Mouse (Mus musculus) G1E (cell line): ENCODE measurements at regions not wholly inside any gene's neighbourhood (a gene's known extent, or its start where the extent isn't known, plus 50 kb on each side); places are given as distances from the start of the nearest gene placed in this dataset.
"Not testable (repeated sequence)": the region's sequence is repeated elsewhere in the genome, so short reads cannot be mapped to it uniquely, and the experiment has no call there.

Experiments
- ATAC-seq: 2 replicates; pipeline ENCODE4 v1.8.0; 2016; ENCODE audit warnings: mild to moderate bottlenecking; ENCODE audit not compliant: insufficient number of reproducible peaks, poor library complexity, low FRiP score, severe bottlenecking; ENCODE audit errors: extremely low read depth
- DNase-seq: peaks from one replicate; pipeline ENCODE4 v3.0.0; 2012; ENCODE audit warnings: low spot score
- H3K27me3 ChIP-seq: 2 replicates; pipeline ENCODE4 v1.6.1; 2012; ENCODE audit warnings: mild to moderate bottlenecking, low read length, inconsistent platforms; ENCODE audit not compliant: insufficient read depth
- H3K36me3 ChIP-seq: replicated peaks from 2 replicates; pipeline ENCODE3; 2012; ENCODE audit warnings: mild to moderate bottlenecking, inconsistent platforms
- H3K4me1 ChIP-seq: 2 replicates; pipeline ENCODE4 v1.6.1; 2012; ENCODE audit warnings: low read depth, low read length, inconsistent platforms, mixed read lengths; ENCODE audit not compliant: insufficient read depth
- H3K4me3 ChIP-seq: 2 replicates; pipeline ENCODE4 v1.5.1; 2012; ENCODE audit warnings: low read depth, mild to moderate bottlenecking, inconsistent platforms, low read length, moderate library complexity, mixed read lengths
- H3K9me3 ChIP-seq: replicated peaks from 2 replicates; pipeline ENCODE4 v1.6.1; 2012; ENCODE audit warnings: inconsistent platforms
- CTCF ChIP-seq: IDR thresholded peaks from 2 replicates; pipeline ENCODE4 v1.5.1; 2012; ENCODE audit warnings: low read depth, low read length, inconsistent platforms, mixed read lengths

- not testable (repeated sequence) for DNase-seq, H3K9me3 ChIP-seq, H3K4me3 ChIP-seq, H3K4me1 ChIP-seq, H3K27me3 ChIP-seq, H3K36me3 ChIP-seq
- ATAC-seq, result peak; percentile 95
Observed at GRCm38 (mm10) chr16:3114473-3115335, 476.1 kb upstream of the Olfr161 start.

GRCm38 (mm10) chr16:3115336-3116112 lies 475.3 kb upstream of the Olfr161 start:
- not testable (repeated sequence) for DNase-seq, H3K9me3 ChIP-seq, H3K4me1 ChIP-seq, ATAC-seq, H3K4me3 ChIP-seq, H3K27me3 ChIP-seq, H3K36me3 ChIP-seq

- H3K27me3 ChIP-seq, ATAC-seq, H3K36me3 ChIP-seq, DNase-seq, H3K4me1 ChIP-seq, H3K4me3 ChIP-seq, H3K9me3 ChIP-seq: not testable (repeated sequence)
Observed at GRCm38 (mm10) chr16:3116113-3116511, 474.7 kb upstream of the Olfr161 start.

- not testable (repeated sequence) for H3K36me3 ChIP-seq, H3K27me3 ChIP-seq, ATAC-seq, H3K4me1 ChIP-seq, H3K9me3 ChIP-seq, DNase-seq, H3K4me3 ChIP-seq
Observed at GRCm38 (mm10) chr16:3121216-3121615, 469.6 kb upstream of the Olfr161 start.

- H3K4me3 ChIP-seq, DNase-seq, H3K36me3 ChIP-seq, ATAC-seq, H3K27me3 ChIP-seq, H3K4me1 ChIP-seq, H3K9me3 ChIP-seq: not testable (repeated sequence)
Observed at GRCm38 (mm10) chr16:3122145-3122860, 468.5 kb upstream of the Olfr161 start.

- ATAC-seq, result peak; percentile 85
- H3K4me1 ChIP-seq, H3K27me3 ChIP-seq, H3K36me3 ChIP-seq, DNase-seq, H3K4me3 ChIP-seq, H3K9me3 ChIP-seq: not testable (repeated sequence)
- TF ChIP-seq CTCF, result peak; percentile 56
Observed at GRCm38 (mm10) chr16:3122861-3123477, 467.9 kb upstream of the Olfr161 start.

- not testable (repeated sequence) for H3K36me3 ChIP-seq, H3K9me3 ChIP-seq, H3K4me3 ChIP-seq, H3K4me1 ChIP-seq, ATAC-seq, H3K27me3 ChIP-seq, DNase-seq
Observed at GRCm38 (mm10) chr16:3127317-3127716, 463.5 kb upstream of the Olfr161 start.
